Mouse (Mus musculus) forebrain, embryonic 11.5 days (tissue): ENCODE measurements around the gene Capn1. TPM values are rescaled to one million over a fixed set of nuclear protein-coding genes. Genes with fewer than 3 reads are reported as not detected.

Source experiments
- microRNA-seq: library from miRNA; unstranded; fragments of <30 nt; microRNA quantifications from one replicate; pipeline ENCODE4, GENCODE M21; 2016; ENCODE audit not compliant: insufficient number of aligned reads
- polyA plus RNA-seq: library from polyadenylated mRNA; unstranded; fragments of >200 nt; fragmentation: Nextera tagmentation; extraction: Ambion mirVana; gene quantifications from 2 replicates; pipeline ENCODE4 v1.2.1, GENCODE M21; 2014

Gene Capn1
- polyA plus RNA-seq, 1 experiment from 2014 or later, result 3.9 TPM

Small RNAs within 50 kb of the gene (microRNA-seq; reads per million reads assigned to microRNA genes)
- gene Mir6988, result not detected

Other genes with a start within 250 kb of the Capn1 start
- 65.2 and 66.3 TPM in 2 replicates for gene Scyl1, start 244.5 kb downstream of the Capn1 start, polyA plus RNA-seq
- gene Frmd8, start 140.6 kb downstream of the Capn1 start, polyA plus RNA-seq, result 20.4 and 24.5 TPM in 2 replicates
- gene Slc25a45, start 138.1 kb downstream of the Capn1 start, polyA plus RNA-seq, result 0.90 and 1.1 TPM in 2 replicates
- gene Tigd3, start 121.7 kb downstream of the Capn1 start, polyA plus RNA-seq, result 10.1 and 10.7 TPM in 2 replicates
- gene Dpf2, start 102.9 kb downstream of the Capn1 start, polyA plus RNA-seq, result 232 and 246 TPM in 2 replicates
- gene Cdc42ep2, start 91.1 kb downstream of the Capn1 start, polyA plus RNA-seq, result 1.8 and 2.5 TPM in 2 replicates
- gene Pola2, start 51.7 kb downstream of the Capn1 start, polyA plus RNA-seq, result 108 and 118 TPM in 2 replicates
- gene Slc22a20, start 29.8 kb downstream of the Capn1 start, polyA plus RNA-seq, result not detected in 2 replicates
- 29.1 and 35.8 TPM in 2 replicates for gene Syvn1, start 30.7 kb upstream of the Capn1 start, polyA plus RNA-seq
- 86.8 and 89.2 TPM in 2 replicates for gene Mrpl49, start 41.9 kb upstream of the Capn1 start, polyA plus RNA-seq
- gene Fau, start 41.9 kb upstream of the Capn1 start, polyA plus RNA-seq, result 729 and 755 TPM in 2 replicates
- gene Znhit2, start 45.3 kb upstream of the Capn1 start, polyA plus RNA-seq, result 39.6 and 42.5 TPM in 2 replicates
- gene Tm7sf2, start 52.5 kb upstream of the Capn1 start, polyA plus RNA-seq, result 31.7 and 33.3 TPM in 2 replicates
- 60.3 and 61.8 TPM in 2 replicates for gene Vps51, start 61.3 kb upstream of the Capn1 start, polyA plus RNA-seq
- not detected in 2 replicates for gene Tmem262, start 64.1 kb upstream of the Capn1 start, polyA plus RNA-seq
- 1.2 and 1.5 TPM in 2 replicates for gene Gm28374, start 66.4 kb upstream of the Capn1 start, polyA plus RNA-seq
- 62.5 and 75.0 TPM in 2 replicates for gene Zfpl1, start 69.1 kb upstream of the Capn1 start, polyA plus RNA-seq
- 75.5 and 76.7 TPM in 2 replicates for gene Cdca5, start 69.1 kb upstream of the Capn1 start, polyA plus RNA-seq
- gene AC131692.1, start 78.5 kb upstream of the Capn1 start, polyA plus RNA-seq, result 0.90 and 1.3 TPM in 2 replicates
- gene Naaladl1, start 89.9 kb upstream of the Capn1 start, polyA plus RNA-seq, result 0.93 and 1.0 TPM in 2 replicates
- gene Sac3d1, start 102.8 kb upstream of the Capn1 start, polyA plus RNA-seq, result 64.5 and 73.7 TPM in 2 replicates
- 27.4 and 30.9 TPM in 2 replicates for gene Snx15, start 112.4 kb upstream of the Capn1 start, polyA plus RNA-seq
- gene Batf2, start 125.1 kb upstream of the Capn1 start, polyA plus RNA-seq, result not detected in 2 replicates
- 72.2 and 79.6 TPM in 2 replicates for gene Arl2, start 125.7 kb upstream of the Capn1 start, polyA plus RNA-seq
- not detected in 2 replicates for gene Majin, start 168.5 kb upstream of the Capn1 start, polyA plus RNA-seq
- gene Gpha2, start 210.5 kb upstream of the Capn1 start, polyA plus RNA-seq, result 0.65 TPM in 1 of 2 replicates, not detected in the other
- 41.4 and 45.6 TPM in 2 replicates for gene Ppp2r5b, start 220.0 kb upstream of the Capn1 start, polyA plus RNA-seq
- 12.3 and 14.6 TPM in 2 replicates for gene Atg2a, start 225.8 kb upstream of the Capn1 start, polyA plus RNA-seq